Mouse (Mus musculus) stomach, embryonic 15.5 days (tissue): ENCODE measurements around the gene Gimap1. TPM values are rescaled to one million over a fixed set of nuclear protein-coding genes. Genes with fewer than 3 reads are reported as not detected.
A peak's percentile ranks its signal among the peaks of the same experiment; 100 is the strongest.

Source experiments
- ATAC-seq: fragments of 200-750 bp; cut with Nextera tagmentation; 2 replicates; pipeline ENCODE4 v1.8.0; 2017; ENCODE audit warnings: low read depth, moderate number of reproducible peaks, moderate TSS enrichment; ENCODE audit not compliant: insufficient read depth, low FRiP score
- H3K27ac ChIP-seq: fragments of 300-500 bp; sonication (generic); 2 replicates; pipeline ENCODE4 v1.5.1; 2015; ENCODE audit warnings: mild to moderate bottlenecking, inconsistent platforms
- H3K27me3 ChIP-seq: fragments of 300-500 bp; sonication (generic); replicated peaks from 2 replicates; pipeline ENCODE4 v1.6.1; 2015; ENCODE audit warnings: inconsistent platforms
- H3K36me3 ChIP-seq: fragments of 300-500 bp; sonication (generic); 2 replicates; pipeline ENCODE4 v1.6.1; 2015; ENCODE audit warnings: inconsistent platforms
- H3K4me1 ChIP-seq: fragments of 300-500 bp; sonication (generic); 2 replicates; pipeline ENCODE4 v1.6.1; 2015; ENCODE audit warnings: inconsistent platforms
- H3K4me2 ChIP-seq: fragments of 300-500 bp; sonication (generic); 2 replicates; pipeline ENCODE4 v1.6.1; 2015; ENCODE audit warnings: mild to moderate bottlenecking, inconsistent platforms
- H3K4me3 ChIP-seq: fragments of 300-500 bp; sonication (generic); replicated peaks from 2 replicates; pipeline ENCODE4 v1.5.1; 2015; ENCODE audit warnings: inconsistent platforms
- H3K9ac ChIP-seq: fragments of 300-500 bp; sonication (generic); 2 replicates; pipeline ENCODE4 v1.6.1; 2015; ENCODE audit warnings: inconsistent platforms
- H3K9me3 ChIP-seq: fragments of 300-500 bp; sonication (generic); 2 replicates; pipeline ENCODE4 v1.6.1; 2016; ENCODE audit warnings: inconsistent platforms
- WGBS: fragments of 180-500 bp; shearing (Covaris S2); methylation state at CpG from one replicate; pipeline ENCODE4 v1.1.7; 2015; 5-methylcytosine and 5-hydroxymethylcytosine counted together
- polyA plus RNA-seq: library from polyadenylated mRNA; unstranded; fragments of >200 nt; fragmentation: Nextera tagmentation; extraction: Ambion mirVana; gene quantifications from 2 replicates; pipeline ENCODE4 v1.2.1, GENCODE M21; 2015

The Gimap1 gene
- 21.8 and 22.2 TPM in 2 replicates for polyA plus RNA-seq

GRCm38 (mm10) chr6:48738961-48739779 lies at the start of gene Gimap1:
Gimap1 (plus strand) TSS chr6:48739054.
- Histone ChIP-seq H3K9me3 (no peaks in the 10 kb centered on the region), H3K9ac (no peak within 1 kb of the TSS), H3K27ac (no peak within 1 kb of the TSS), H3K4me3 (peak within 1 kb of the TSS; percentile 19), H3K4me1 (peaks cover 9% of the 10 kb centered on the region; the same call in 1 of the 2 replicates), H3K4me2 (0 out of 2 replicates have a peak within 1 kb of the TSS, but pooled peaks have one; percentile 9), H3K36me3 (no peaks in the 10 kb centered on the region), H3K27me3 (no peaks in the 10 kb centered on the region; the same call in 1 of the 2 replicates)
- ATAC-seq = no peak
- 60% methylated on average over 15 of the region's 15 CpGs for WGBS

- Histone ChIP-seq H3K27me3 (no peaks in the 10 kb centered on the region), H3K9ac (no peak overlapping the region), H3K9me3 (no peaks in the 10 kb centered on the region), H3K4me2 (no peak overlapping the region), H3K4me1 (no peaks in the 10 kb centered on the region), H3K36me3 (no peaks in the 10 kb centered on the region), H3K27ac (no peak overlapping the region), H3K4me3 (no peak overlapping the region)
- no peak for ATAC-seq
- 74% methylated on average over 2 of the region's 2 CpGs for WGBS
Measured at GRCm38 (mm10) chr6:48689320-48689719, 49.5 kb upstream of the Gimap1 start.

- ATAC-seq = no peak
- Histone ChIP-seq H3K27ac (no peak overlapping the region), H3K36me3 (no peaks in the 10 kb centered on the region), H3K4me1 (no peaks in the 10 kb centered on the region), H3K9me3 (no peaks in the 10 kb centered on the region), H3K4me2 (no peak overlapping the region), H3K9ac (no peak overlapping the region), H3K27me3 (no peaks in the 10 kb centered on the region), H3K4me3 (no peak overlapping the region)
- 76% methylated on average over 6 of the region's 6 CpGs for WGBS
Measured at GRCm38 (mm10) chr6:48692962-48693361, 45.9 kb upstream of the Gimap1 start.

- Histone ChIP-seq H3K4me2 (no peak overlapping the region), H3K9me3 (no peaks in the 10 kb centered on the region), H3K36me3 (no peaks in the 10 kb centered on the region), H3K27ac (no peak overlapping the region; the same call in 1 of the 2 replicates), H3K9ac (no peak overlapping the region), H3K4me3 (no peak overlapping the region), H3K27me3 (no peaks in the 10 kb centered on the region), H3K4me1 (no peaks in the 10 kb centered on the region)
- 81% methylated on average over 4 of the region's 4 CpGs for WGBS
- ATAC-seq = no peak
Measured at GRCm38 (mm10) chr6:48696830-48697554, 41.9 kb upstream of the Gimap1 start.

GRCm38 (mm10) chr6:48697555-48697930 lies 41.3 kb upstream of the Gimap1 start:
- no peak for ATAC-seq
- H3K4me3 ChIP-seq = no peak overlapping the region
- H3K4me1 ChIP-seq = no peaks in the 10 kb centered on the region
- no peaks in the 10 kb centered on the region for H3K27me3 ChIP-seq
- no peak overlapping the region for H3K4me2 ChIP-seq
- no peak overlapping the region for H3K9ac ChIP-seq
- no peak overlapping the region for H3K27ac ChIP-seq
- no peaks in the 10 kb centered on the region for H3K9me3 ChIP-seq
- WGBS = 56% methylated on average over 1 of the region's 1 CpGs
- no peaks in the 10 kb centered on the region for H3K36me3 ChIP-seq

GRCm38 (mm10) chr6:48698066-48698856 lies 40.6 kb upstream of the Gimap1 start:
- H3K27ac ChIP-seq = no peak overlapping the region

GRCm38 (mm10) chr6:48698888-48699287 lies 40.0 kb upstream of the Gimap1 start:
- no peaks in the 10 kb centered on the region for H3K27me3 ChIP-seq
- no peaks in the 10 kb centered on the region for H3K4me1 ChIP-seq
- no peaks in the 10 kb centered on the region for H3K36me3 ChIP-seq
- H3K9ac ChIP-seq = no peak overlapping the region
- 71% methylated on average over 3 of the region's 3 CpGs for WGBS
- no peak overlapping the region for H3K4me2 ChIP-seq
- no peak overlapping the region for H3K4me3 ChIP-seq
- no peak for ATAC-seq
- H3K9me3 ChIP-seq = no peaks in the 10 kb centered on the region
- H3K27ac ChIP-seq = no peak overlapping the region

More at GRCm38 (mm10) chr6:48698066-48698856, 40.6 kb upstream of the Gimap1 start:
- WGBS = 66% methylated on average over 7 of the region's 7 CpGs
- H3K9ac ChIP-seq = no peak overlapping the region
- H3K4me3 ChIP-seq = no peak overlapping the region
- H3K4me2 ChIP-seq = no peak overlapping the region
- H3K9me3 ChIP-seq = no peaks in the 10 kb centered on the region
- H3K4me1 ChIP-seq = no peaks in the 10 kb centered on the region
- ATAC-seq = no peak
- no peaks in the 10 kb centered on the region for H3K36me3 ChIP-seq
- H3K27me3 ChIP-seq = no peaks in the 10 kb centered on the region

- H3K4me3 ChIP-seq = no peak overlapping the region
- H3K27ac ChIP-seq = peak overlapping the region; percentile 46; the same call in 1 of the 2 replicates
- 44% methylated on average over 5 of the region's 5 CpGs for WGBS
- H3K9me3 ChIP-seq = no peaks in the 10 kb centered on the region
- H3K4me2 ChIP-seq = no peak overlapping the region
- no peak for ATAC-seq
- no peak overlapping the region for H3K9ac ChIP-seq
- no peaks in the 10 kb centered on the region for H3K27me3 ChIP-seq
- no peaks in the 10 kb centered on the region for H3K4me1 ChIP-seq
- no peaks in the 10 kb centered on the region for H3K36me3 ChIP-seq
Measured at GRCm38 (mm10) chr6:48700251-48701075, 38.4 kb upstream of the Gimap1 start.

GRCm38 (mm10) chr6:48702146-48702545 lies 36.7 kb upstream of the Gimap1 start:
- H3K4me3 ChIP-seq = no peak overlapping the region
- no peaks in the 10 kb centered on the region for H3K27me3 ChIP-seq
- no peak overlapping the region for H3K9ac ChIP-seq
- 85% methylated on average over 7 of the region's 7 CpGs for WGBS
- no peak overlapping the region for H3K27ac ChIP-seq
- no peaks in the 10 kb centered on the region for H3K36me3 ChIP-seq
- ATAC-seq = no peak
- no peaks in the 10 kb centered on the region for H3K9me3 ChIP-seq
- H3K4me2 ChIP-seq = no peak overlapping the region
- no peaks in the 10 kb centered on the region for H3K4me1 ChIP-seq

- H3K9me3 ChIP-seq = no peaks in the 10 kb centered on the region
- no peak overlapping the region for H3K4me3 ChIP-seq
- H3K27me3 ChIP-seq = no peaks in the 10 kb centered on the region
- no peak overlapping the region for H3K4me2 ChIP-seq
- no peaks in the 10 kb centered on the region for H3K36me3 ChIP-seq
- 59% methylated on average over 5 of the region's 5 CpGs for WGBS
- H3K4me1 ChIP-seq = no peaks in the 10 kb centered on the region
- no peak for ATAC-seq
- H3K27ac ChIP-seq = no peak overlapping the region
- H3K9ac ChIP-seq = no peak overlapping the region
Measured at GRCm38 (mm10) chr6:48702601-48703000, 36.3 kb upstream of the Gimap1 start.

GRCm38 (mm10) chr6:48704146-48704545 lies 34.7 kb upstream of the Gimap1 start:
- Histone ChIP-seq H3K9me3 (no peaks in the 10 kb centered on the region), H3K4me1 (no peaks in the 10 kb centered on the region), H3K27me3 (no peaks in the 10 kb centered on the region), H3K36me3 (no peaks in the 10 kb centered on the region), H3K4me2 (no peak overlapping the region), H3K9ac (no peak overlapping the region), H3K4me3 (no peak overlapping the region), H3K27ac (no peak overlapping the region)
- ATAC-seq = no peak
